In genomic region chr3:65922420-65922819, GRCm38 (mm10) we compare ENCODE assay signal across 10 mouse cellular contexts. TPM values are rescaled to one million over a fixed set of nuclear protein-coding genes. Genes with fewer than 3 reads are reported as not detected.
DNase-seq lines count a peak whose midpoint lies in the region; ATAC-seq lines count a peak whose summit lies in the region.
"Had no signal": no experiment of that assay in that cellular context is flagged by ENCODE, and none has a peak within 500 bp of the region (broad histone marks: within the 10 kb centered on the region; RNA-seq: fewer than 3 reads in every experiment).

No protein-coding gene starts in this region.

- H3K4me3 ChIP-seq in heart, embryonic 12.5 days, result no peak overlapping the region
- no peak overlapping the region for H3K4me3 ChIP-seq in stomach, embryonic 15.5 days (replicated peaks)

- no peak overlapping the region for H3K27ac ChIP-seq in heart, embryonic 12.5 days (ENCODE audit: poor library complexity, severe bottlenecking)
- H3K27ac ChIP-seq in stomach, embryonic 15.5 days, result no peak overlapping the region

- peak; percentile 97 for DNase-seq in heart, adult 11 months
- DNase-seq in right cerebral cortex, adult 18-20 months, result peak; percentile 22
- no peak for DNase-seq in right cerebral cortex, postnatal 4 days
- DNase-seq in adipocyte (ENCODE audit: low spot score), result peak; percentile 52
- DNase-seq in spleen, adult 12 weeks (ENCODE audit: low spot score), result no peak
- no peak for DNase-seq in spleen, postnatal 4 days (ENCODE audit: low spot score in 2 of 2)
- DNase-seq: left cerebral cortex, postnatal 4 days; lung, adult 2 months had no signal

- no peaks in the 10 kb centered on the region for H3K36me3 ChIP-seq in heart, embryonic 12.5 days
- H3K36me3 ChIP-seq in stomach, embryonic 15.5 days, result no peaks in the 10 kb centered on the region

- 67% methylated on average over 6 of the region's 6 CpGs for WGBS in heart, embryonic 12.5 days
- WGBS in stomach, embryonic 15.5 days, result 61% methylated on average over 6 of the region's 6 CpGs

- peaks cover 5% of the 10 kb centered on the region for H3K4me1 ChIP-seq in heart, embryonic 12.5 days (replicated peaks)
- no peaks in the 10 kb centered on the region for H3K4me1 ChIP-seq in stomach, embryonic 15.5 days

- no peak overlapping the region for H3K4me2 ChIP-seq in heart, embryonic 12.5 days
- no peak overlapping the region for H3K4me2 ChIP-seq in stomach, embryonic 15.5 days

- H3K9ac ChIP-seq in heart, embryonic 12.5 days, result no peak overlapping the region
- H3K9ac ChIP-seq in stomach, embryonic 15.5 days, result no peak overlapping the region

- no peaks in the 10 kb centered on the region for H3K27me3 ChIP-seq in heart, embryonic 12.5 days (replicated peaks)
- H3K27me3 ChIP-seq in stomach, embryonic 15.5 days (replicated peaks), result no peaks in the 10 kb centered on the region

- ATAC-seq in heart, embryonic 12.5 days (ENCODE audit: insufficient number of reproducible peaks, low FRiP score), result no peak
- ATAC-seq in stomach, embryonic 15.5 days (ENCODE audit: insufficient read depth, low FRiP score, low read depth), result peak; percentile 31; the same call in 1 of the 2 replicates

- H3K9me3 ChIP-seq in heart, embryonic 12.5 days (replicated peaks), result no peaks in the 10 kb centered on the region
- H3K9me3 ChIP-seq in stomach, embryonic 15.5 days, result no peaks in the 10 kb centered on the region

RNA-seq across cellular contexts. Expression of gene Ccnl1, which starts 35.6 kb away (rescaled TPM):
- polyA plus RNA-seq in heart, embryonic 12.5 days (2016; fragmentation: Nextera tagmentation; extraction: Ambion mirVana), result 89.8 and 102 TPM in 2 replicates
- 109 and 110 TPM in 2 replicates for polyA plus RNA-seq in stomach, embryonic 15.5 days (2015; fragmentation: Nextera tagmentation; extraction: Ambion mirVana)

Comparison
In these comparisons a context has a peak if more than half of its experiments do, and no peak if none do; other contexts are left out.
1. DNase-seq: peak in heart, adult 11 months (single experiment), right cerebral cortex, adult 18-20 months (single experiment) and adipocyte (single experiment); none in right cerebral cortex, postnatal 4 days (single experiment), spleen, adult 12 weeks (single experiment) and spleen, postnatal 4 days (0 of 2).